ENCODE assay signal across 8 mouse cellular contexts in genomic region chr11:66167801-66168651, GRCm38 (mm10). TPM values are rescaled to one million over a fixed set of nuclear protein-coding genes. Genes with fewer than 3 reads are reported as not detected.
DNase-seq lines count a peak whose midpoint lies in the region; ATAC-seq and TF ChIP-seq lines count a peak whose summit lies in the region.

Dnah9 (minus strand) TSS chr11:66168551.

- no peak for TF ChIP-seq CTCF in lung, adult 2 months (IDR thresholded peaks at IDR 0.05; ENCODE audit: insufficient read depth, low read length)

- peak; percentile 75 for DNase-seq in adrenal gland, adult 2 months
- DNase-seq in cerebellum, postnatal 4 days (ENCODE audit: low spot score in 2 of 2) = peak; percentile 72 to 82
- peak; percentile 15 for DNase-seq in gastrocnemius, adult 18-20 months (ENCODE audit: low spot score)
- peak; percentile 87 to 89 for DNase-seq in layer of hippocampus, postnatal 10 days (ENCODE audit: low spot score in 2 of 2)
- DNase-seq in lung, adult 2 months = peak; percentile 50
- DNase-seq in ovary, postnatal 36 days (ENCODE audit: low spot score) = peak; percentile 84

- WGBS in hindbrain, embryonic 13.5 days = under 1% methylated on average over 50 of the region's 53 CpGs
- WGBS in lung, adult 2 months = 1% methylated on average over 53 of the region's 53 CpGs

- H3K9me3 ChIP-seq in hindbrain, embryonic 13.5 days = no peaks in the 10 kb centered on the region

- peak within 1 kb of the TSS; percentile 69 for H3K4me3 ChIP-seq in hindbrain, embryonic 13.5 days
- H3K4me3 ChIP-seq in lung, adult 2 months (replicated peaks; ENCODE audit: extremely low read depth, low read depth, low read length) = peak within 1 kb of the TSS; percentile 42

- no peaks in the 10 kb centered on the region for H3K27me3 ChIP-seq in hindbrain, embryonic 13.5 days

- no peaks in the 10 kb centered on the region for H3K36me3 ChIP-seq in hindbrain, embryonic 13.5 days

- H3K9ac ChIP-seq in hindbrain, embryonic 13.5 days = peak within 1 kb of the TSS; percentile 84

- peaks cover 4% of the 10 kb centered on the region; the same call in 1 of the 2 replicates for H3K4me1 ChIP-seq in hindbrain, embryonic 13.5 days (replicated peaks)
- no peaks in the 10 kb centered on the region for H3K4me1 ChIP-seq in lung, adult 2 months (ENCODE audit: control insufficient read depth, insufficient read depth, low read length)

- TF ChIP-seq POLR2A in lung, adult 2 months (IDR thresholded peaks at IDR 0.05; ENCODE audit: borderline replicate concordance, extremely low read depth, low read depth, low read length) = peak; percentile 36; the same call in 1 of the 2 replicates

- H3K4me2 ChIP-seq in hindbrain, embryonic 13.5 days = peak within 1 kb of the TSS; percentile 96

- ATAC-seq in hindbrain, embryonic 13.5 days (ENCODE audit: low FRiP score) = peak; percentile 96
- no peak for ATAC-seq in CD4-positive, CD25-positive, alpha-beta regulatory T cell, adult 4 months

- H3K27ac ChIP-seq in hindbrain, embryonic 13.5 days = peak within 1 kb of the TSS; percentile 89

RNA-seq across cellular contexts. Expression of gene Dnah9, which starts in this region (rescaled TPM):
- not detected for total RNA-seq in adrenal gland, adult 2 months (2021)
- not detected in 2 replicates for polyA plus RNA-seq in adrenal gland, adult 2 months (2012; rRNA removed)
- not detected for total RNA-seq in gastrocnemius, adult 18-20 months (2021)
- polyA plus RNA-seq in hindbrain, embryonic 13.5 days (2015; fragmentation: Nextera tagmentation; extraction: Ambion mirVana) = 2.8 and 2.9 TPM in 2 replicates
- total RNA-seq in layer of hippocampus, postnatal 10 days (2021) = 10 to 100 TPM; 13.5 to 13.9 TPM
- polyA plus RNA-seq in lung, adult 2 months (2012; rRNA removed) = 3.2 and 3.9 TPM in 2 replicates
- polyA plus RNA-seq in CD4-positive, CD25-positive, alpha-beta regulatory T cell, adult 4 months (2017; shearing (Covaris generic)) = under 1 TPM in 1 of 2 experiments, not detected in 1; 0.13 TPM

Comparison
In these comparisons a context has a peak if more than half of its experiments do, and no peak if none do; other contexts are left out.
1. RNA of gene Dnah9 (total RNA-seq): 13.5 to 13.9 TPM in layer of hippocampus, postnatal 10 days; not detected in adrenal gland, adult 2 months and not detected in gastrocnemius, adult 18-20 months; every median in the first group is over 10 times any median in the second.
2. Peak in DNase-seq in adrenal gland, adult 2 months; RNA of the gene not detected or under 1 TPM.
3. Peak in DNase-seq in gastrocnemius, adult 18-20 months; RNA of the gene not detected or under 1 TPM.
4. DNase-seq: peak in every context shown above with its lines; median percentile 88 in layer of hippocampus, postnatal 10 days; 84 in ovary, postnatal 36 days; 77 in cerebellum, postnatal 4 days; 75 in adrenal gland, adult 2 months; 50 in lung, adult 2 months; 15 in gastrocnemius, adult 18-20 months.